Mouse (Mus musculus): ENCODE measurements around the gene Olfr1323. TPM values are rescaled to one million over a fixed set of nuclear protein-coding genes. Genes with fewer than 3 reads are reported as not detected.

Olfr1323 gene
- total RNA-seq (2014; rRNA removed) (not detected in 2 replicates), polyA plus RNA-seq (2015; fragmentation: Nextera tagmentation; extraction: Ambion mirVana) (not detected in 2 replicates)

DNA sequence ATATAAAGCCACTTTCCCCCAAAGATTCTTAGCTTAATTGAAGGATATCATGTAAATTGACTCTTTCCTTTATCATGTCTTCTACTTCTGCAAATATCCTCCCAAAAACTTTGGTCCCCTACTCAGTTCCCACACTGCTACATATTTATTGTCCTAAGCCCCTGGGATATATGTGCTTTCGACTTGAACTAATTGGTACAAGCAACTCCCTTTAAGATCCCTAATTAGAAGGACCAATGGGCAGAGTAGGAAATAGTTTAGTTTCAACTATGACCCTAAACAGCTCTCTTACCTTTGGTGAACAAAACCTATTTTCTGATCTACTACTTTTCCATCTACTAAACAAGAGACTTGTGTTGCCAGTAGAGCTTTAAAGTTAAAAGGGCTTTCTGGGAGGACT, at the start of gene Olfr1323:
Gene Olfr1323, minus strand, starts transcription at position 101 of the 400 bp plus-strand sequence.
- Histone ChIP-seq H3K4me1 (ENCODE audit: insufficient read depth, low read length) (no peaks in the 10 kb centered on the region), H3K36me3 (ENCODE audit: insufficient read depth, low read length) (no peaks in the 10 kb centered on the region), H3K4me2 (ENCODE audit: low read depth, low read length) (no peak within 1 kb of the TSS), H3K27me3 (ENCODE audit: insufficient read depth, low read length) (no peaks in the 10 kb centered on the region), H3K9ac (replicated peaks; ENCODE audit: low read length) (no peak within 1 kb of the TSS), H3K9me3 (ENCODE audit: low read length) (no peaks in the 10 kb centered on the region), H3K27ac (no peak within 1 kb of the TSS), H3K4me3 (ENCODE audit: low read length) (no peak within 1 kb of the TSS)
- WGBS, result 91% methylated on average over 1 of the region's 1 CpGs
- no peak for TF ChIP-seq CTCF (IDR thresholded peaks at IDR 0.05; ENCODE audit: low read depth)
- ATAC-seq (no peak), DNase-seq (ENCODE audit: low spot score) (no peak)

GRCm38 (mm10) chrX:50012242-50012641, 6.9 kb downstream of the Olfr1323 start:
- Histone ChIP-seq H3K36me3 (ENCODE audit: insufficient read depth, low read length) (no peaks in the 10 kb centered on the region), H3K27me3 (ENCODE audit: insufficient read depth, low read length) (no peaks in the 10 kb centered on the region), H3K27ac (no peak overlapping the region), H3K9me3 (ENCODE audit: low read length) (no peaks in the 10 kb centered on the region), H3K4me2 (ENCODE audit: low read depth, low read length) (no peak overlapping the region), H3K4me1 (ENCODE audit: insufficient read depth, low read length) (no peaks in the 10 kb centered on the region), H3K9ac (replicated peaks; ENCODE audit: low read length) (no peak overlapping the region), H3K4me3 (ENCODE audit: low read length) (no peak overlapping the region)
- ATAC-seq (no peak), DNase-seq (ENCODE audit: low spot score) (no peak)
- WGBS, result 37% methylated on average over 4 of the region's 4 CpGs
- no peak for TF ChIP-seq CTCF (IDR thresholded peaks at IDR 0.05; ENCODE audit: low read depth)

Other genes starting within 250 kb of the Olfr1323 start
- 26.6 and 27.2 TPM in 2 replicates for gene Igsf1, start 221.6 kb downstream of the Olfr1323 start, total RNA-seq (2014; rRNA removed)
- gene Igsf1, start 221.6 kb downstream of the Olfr1323 start, polyA plus RNA-seq (2015; fragmentation: Nextera tagmentation; extraction: Ambion mirVana), result 18.1 and 20.3 TPM in 2 replicates
- gene Olfr1322, start 127.9 kb downstream of the Olfr1323 start, total RNA-seq (2014; rRNA removed), result not detected in 2 replicates
- not detected in 2 replicates for gene Olfr1322, start 127.9 kb downstream of the Olfr1323 start, polyA plus RNA-seq (2015; fragmentation: Nextera tagmentation; extraction: Ambion mirVana)

Measured in hindbrain, postnatal 0 days (tissue).